Mouse (Mus musculus) limb, embryonic 13.5 days (tissue): Measurements from ENCODE around the gene Sema4g. TPM values are rescaled to one million over a fixed set of nuclear protein-coding genes. Genes with fewer than 3 reads are reported as not detected.

Experiments used
- ATAC-seq: fragments of 200-750 bp; cut with Nextera tagmentation; 2 replicates; pipeline ENCODE4 v1.8.0; 2017; ENCODE audit warnings: low read depth, moderate number of reproducible peaks, moderate TSS enrichment; ENCODE audit not compliant: low FRiP score
- H3K27ac ChIP-seq: fragments of 300-500 bp; sonication (generic); 2 replicates; pipeline ENCODE4 v1.5.1; 2015; ENCODE audit warnings: inconsistent platforms, mild to moderate bottlenecking, moderate library complexity
- H3K27me3 ChIP-seq: fragments of 300-500 bp; sonication (generic); 2 replicates; pipeline ENCODE4 v1.6.1; 2015; ENCODE audit warnings: mild to moderate bottlenecking, inconsistent platforms
- H3K36me3 ChIP-seq: fragments of 300-500 bp; sonication (generic); 2 replicates; pipeline ENCODE4 v1.6.1; 2015; ENCODE audit warnings: inconsistent platforms, mild to moderate bottlenecking, moderate library complexity
- H3K4me1 ChIP-seq: fragments of 300-500 bp; sonication (generic); 2 replicates; pipeline ENCODE4 v1.6.1; 2015; ENCODE audit warnings: inconsistent platforms
- H3K4me2 ChIP-seq: fragments of 300-500 bp; sonication (generic); replicated peaks from 2 replicates; pipeline ENCODE4 v1.6.1; 2015; ENCODE audit warnings: inconsistent platforms, mild to moderate bottlenecking, moderate library complexity
- H3K4me3 ChIP-seq: fragments of 300-500 bp; sonication (generic); 2 replicates; pipeline ENCODE4 v1.5.1; 2015; ENCODE audit warnings: moderate library complexity, mild to moderate bottlenecking, inconsistent platforms
- H3K9ac ChIP-seq: fragments of 300-500 bp; sonication (generic); 2 replicates; pipeline ENCODE4 v1.6.1; 2015; ENCODE audit warnings: mild to moderate bottlenecking, inconsistent platforms
- H3K9me3 ChIP-seq: fragments of 300-500 bp; sonication (generic); 2 replicates; pipeline ENCODE4 v1.6.1; 2016; ENCODE audit warnings: inconsistent platforms
- WGBS: fragments of 180-500 bp; shearing (Covaris S2); methylation state at CpG from one replicate; pipeline ENCODE4 v1.1.7; 2015; 5-methylcytosine and 5-hydroxymethylcytosine counted together
- polyA plus RNA-seq: library from polyadenylated mRNA; unstranded; fragments of >200 nt; fragmentation: Nextera tagmentation; extraction: Ambion mirVana; gene quantifications from 2 replicates; pipeline ENCODE4 v1.2.1, GENCODE M21; 2015

The Sema4g gene
- polyA plus RNA-seq, 1 experiment from 2014 or later = 7.4 TPM

GRCm38 (mm10) chr19:45016341-45017215, 27.7 kb downstream of the Sema4g start:
- peak overlapping the region; percentile 99 for H3K27ac ChIP-seq
- peak overlapping the region; percentile 96 for H3K9ac ChIP-seq
- no peaks in the 10 kb centered on the region for H3K27me3 ChIP-seq
- H3K4me1 ChIP-seq = peaks cover 77% of the 10 kb centered on the region
- peak; percentile 73 for ATAC-seq
- H3K4me3 ChIP-seq = peak overlapping the region; percentile 79
- peak overlapping the region; percentile 91 for H3K4me2 ChIP-seq
- WGBS = under 1% methylated on average over 16 of the region's 18 CpGs
- H3K9me3 ChIP-seq = no peaks in the 10 kb centered on the region
- peaks cover 18% of the 10 kb centered on the region for H3K36me3 ChIP-seq

- H3K9ac ChIP-seq = peak overlapping the region; percentile 96
- peaks cover 17% of the 10 kb centered on the region for H3K36me3 ChIP-seq
- H3K27me3 ChIP-seq = no peaks in the 10 kb centered on the region
- peak overlapping the region; percentile 99 for H3K27ac ChIP-seq
- H3K9me3 ChIP-seq = no peaks in the 10 kb centered on the region
- ATAC-seq = peak; percentile 10
- peak overlapping the region; percentile 91 for H3K4me2 ChIP-seq
- WGBS = 0% methylated on average over 14 of the region's 27 CpGs
- H3K4me1 ChIP-seq = peaks cover 81% of the 10 kb centered on the region
- H3K4me3 ChIP-seq = peak overlapping the region; percentile 79
These were observed 28.4 kb downstream of the Sema4g start for GRCm38 (mm10) chr19:45017216-45017771.

- H3K9me3 ChIP-seq = no peaks in the 10 kb centered on the region
- H3K36me3 ChIP-seq = peaks cover 22% of the 10 kb centered on the region
- peak; percentile 45 for ATAC-seq
- WGBS = under 1% methylated on average over 44 of the region's 48 CpGs
- peak overlapping the region; percentile 99 for H3K27ac ChIP-seq
- H3K27me3 ChIP-seq = no peaks in the 10 kb centered on the region
- H3K9ac ChIP-seq = peak overlapping the region; percentile 96
- H3K4me2 ChIP-seq = peak overlapping the region; percentile 91
- H3K4me3 ChIP-seq = peak overlapping the region; percentile 79
- peaks cover 76% of the 10 kb centered on the region for H3K4me1 ChIP-seq
These were observed 29.0 kb downstream of the Sema4g start for GRCm38 (mm10) chr19:45017909-45018308.

- WGBS = under 1% methylated on average over 13 of the region's 13 CpGs
- Histone ChIP-seq H3K9me3 (no peaks in the 10 kb centered on the region), H3K36me3 (peaks cover 25% of the 10 kb centered on the region), H3K27ac (peak overlapping the region; percentile 99), H3K4me2 (peak overlapping the region; percentile 91), H3K4me3 (peak overlapping the region; percentile 79), H3K4me1 (peaks cover 71% of the 10 kb centered on the region), H3K27me3 (no peaks in the 10 kb centered on the region), H3K9ac (peak overlapping the region; percentile 96)
- ATAC-seq = no peak
These were observed 29.5 kb downstream of the Sema4g start for GRCm38 (mm10) chr19:45018351-45018831.

GRCm38 (mm10) chr19:45020348-45020747, 31.4 kb downstream of the Sema4g start:
- ATAC-seq = no peak
- H3K4me3 ChIP-seq = peak overlapping the region; percentile 5
- peaks cover 43% of the 10 kb centered on the region for H3K36me3 ChIP-seq
- no peaks in the 10 kb centered on the region for H3K9me3 ChIP-seq
- peak overlapping the region; percentile 91 for H3K4me2 ChIP-seq
- H3K27me3 ChIP-seq = no peaks in the 10 kb centered on the region
- WGBS = 55% methylated on average over 6 of the region's 6 CpGs
- peak overlapping the region; percentile 56 for H3K9ac ChIP-seq
- H3K4me1 ChIP-seq = peaks cover 54% of the 10 kb centered on the region
- peak overlapping the region; percentile 6; the same call in 1 of the 2 replicates for H3K27ac ChIP-seq

- H3K36me3 ChIP-seq = peaks cover 53% of the 10 kb centered on the region
- ATAC-seq = no peak
- no peaks in the 10 kb centered on the region for H3K9me3 ChIP-seq
- peak overlapping the region; percentile 91; the same call in 1 of the 2 replicates for H3K4me2 ChIP-seq
- H3K27me3 ChIP-seq = no peaks in the 10 kb centered on the region
- H3K27ac ChIP-seq = no peak overlapping the region
- 91% methylated on average over 15 of the region's 15 CpGs for WGBS
- no peak overlapping the region for H3K4me3 ChIP-seq
- peak overlapping the region; percentile 35; the same call in 1 of the 2 replicates for H3K9ac ChIP-seq
- peaks cover 46% of the 10 kb centered on the region for H3K4me1 ChIP-seq
These were observed 32.5 kb downstream of the Sema4g start for GRCm38 (mm10) chr19:45021362-45021761.

GRCm38 (mm10) chr19:45023993-45024392, 35.1 kb downstream of the Sema4g start:
- Histone ChIP-seq H3K27ac (no peak overlapping the region), H3K4me3 (no peak overlapping the region), H3K27me3 (no peaks in the 10 kb centered on the region), H3K9me3 (no peaks in the 10 kb centered on the region), H3K4me2 (no peak overlapping the region), H3K36me3 (peaks cover 79% of the 10 kb centered on the region), H3K9ac (no peak overlapping the region), H3K4me1 (peaks cover 47% of the 10 kb centered on the region)
- no peak for ATAC-seq
- WGBS = 89% methylated on average over 11 of the region's 11 CpGs

GRCm38 (mm10) chr19:45024775-45025174, 35.9 kb downstream of the Sema4g start:
- Histone ChIP-seq H3K4me3 (no peak overlapping the region), H3K36me3 (peaks cover 79% of the 10 kb centered on the region), H3K4me1 (peaks cover 39% of the 10 kb centered on the region), H3K27me3 (no peaks in the 10 kb centered on the region), H3K9ac (no peak overlapping the region), H3K27ac (no peak overlapping the region), H3K4me2 (no peak overlapping the region), H3K9me3 (no peaks in the 10 kb centered on the region)
- 91% methylated on average over 20 of the region's 20 CpGs for WGBS
- ATAC-seq = no peak

- H3K4me2 ChIP-seq = no peak overlapping the region
- WGBS = 74% methylated on average over 37 of the region's 37 CpGs
- 0 out of 2 replicates have a peak overlapping the region, but pooled peaks have one; percentile 22 for H3K27ac ChIP-seq
- H3K9me3 ChIP-seq = no peaks in the 10 kb centered on the region
- peaks cover 74% of the 10 kb centered on the region for H3K36me3 ChIP-seq
- H3K4me3 ChIP-seq = no peak overlapping the region
- H3K4me1 ChIP-seq = peaks cover 36% of the 10 kb centered on the region
- H3K9ac ChIP-seq = no peak overlapping the region
- no peak for ATAC-seq
- H3K27me3 ChIP-seq = no peaks in the 10 kb centered on the region
These were observed 37.2 kb downstream of the Sema4g start for GRCm38 (mm10) chr19:45025937-45026568.

- no peak for ATAC-seq
- Histone ChIP-seq H3K9ac (0 out of 2 replicates have a peak overlapping the region, but pooled peaks have one; percentile 8), H3K4me3 (no peak overlapping the region), H3K4me2 (no peak overlapping the region), H3K27ac (no peak overlapping the region; the same call in 1 of the 2 replicates), H3K36me3 (peaks cover 64% of the 10 kb centered on the region), H3K4me1 (peaks cover 34% of the 10 kb centered on the region), H3K27me3 (no peaks in the 10 kb centered on the region), H3K9me3 (no peaks in the 10 kb centered on the region)
- 69% methylated on average over 6 of the region's 6 CpGs for WGBS
These were observed 38.2 kb downstream of the Sema4g start for GRCm38 (mm10) chr19:45026958-45027670.

- H3K36me3 ChIP-seq = peaks cover 57% of the 10 kb centered on the region
- H3K9me3 ChIP-seq = no peaks in the 10 kb centered on the region
- H3K27ac ChIP-seq = no peak overlapping the region; the same call in 1 of the 2 replicates
- H3K4me3 ChIP-seq = no peak overlapping the region
- 88% methylated on average over 6 of the region's 6 CpGs for whole genome bisulfite sequencing
- H3K27me3 ChIP-seq = no peaks in the 10 kb centered on the region
- ATAC-seq = no peak
- peaks cover 42% of the 10 kb centered on the region for H3K4me1 ChIP-seq
- H3K4me2 ChIP-seq = no peak overlapping the region
- H3K9ac ChIP-seq = no peak overlapping the region
These were observed 38.9 kb downstream of the Sema4g start for GRCm38 (mm10) chr19:45027848-45028247.
